Mouse (Mus musculus): Measurements from ENCODE around the gene Zfp646. TPM values are rescaled to one million over a fixed set of nuclear protein-coding genes. Genes with fewer than 3 reads are reported as not detected.
A peak's percentile ranks its signal among the peaks of the same experiment; 100 is the strongest.

Zfp646 gene
- polyA plus RNA-seq, 1 experiment from 2014 or later, result 11.6 TPM

GRCm38 (mm10) chr7:127903971-127904796 is 28.2 kb downstream of the Zfp646 start, which contains the start of gene Bckdk:
Bckdk (plus strand) TSS chr7:127904082.
- Histone ChIP-seq H3K9ac (peak within 1 kb of the TSS; percentile 83), H3K27me3 (peaks cover 5% of the 10 kb centered on the region; the same call in 1 of the 2 replicates), H3K4me1 (peaks cover 12% of the 10 kb centered on the region), H3K27ac (peak within 1 kb of the TSS; percentile 80), H3K4me2 (replicated peaks) (peak within 1 kb of the TSS; percentile 83), H3K9me3 (no peaks in the 10 kb centered on the region), H3K36me3 (peaks cover 40% of the 10 kb centered on the region), H3K4me3 (peak within 1 kb of the TSS; percentile 60)
- ATAC-seq (ENCODE audit: low FRiP score, low read depth), result peak; percentile 91
- WGBS, result 5% methylated on average over 38 of the region's 38 CpGs

GRCm38 (mm10) chr7:127907939-127908338 is 31.9 kb downstream of the Zfp646 start:
- H3K9me3 ChIP-seq, result no peaks in the 10 kb centered on the region
- H3K27ac ChIP-seq, result no peak overlapping the region
- 93% methylated on average over 12 of the region's 12 CpGs for WGBS
- H3K4me3 ChIP-seq, result no peak overlapping the region
- ATAC-seq (ENCODE audit: low FRiP score, low read depth), result no peak
- H3K36me3 ChIP-seq, result peaks cover 50% of the 10 kb centered on the region
- H3K27me3 ChIP-seq, result no peaks in the 10 kb centered on the region
- H3K9ac ChIP-seq, result no peak overlapping the region
- H3K4me1 ChIP-seq, result peaks cover 20% of the 10 kb centered on the region
- no peak overlapping the region for H3K4me2 ChIP-seq (replicated peaks)

GRCm38 (mm10) chr7:127908656-127909055 is 32.6 kb downstream of the Zfp646 start:
- 88% methylated on average over 4 of the region's 4 CpGs for WGBS
- peaks cover 50% of the 10 kb centered on the region for H3K36me3 ChIP-seq

GRCm38 (mm10) chr7:127912190-127912871 is 36.3 kb downstream of the Zfp646 start, which contains the start of gene Kat8:
Kat8 (plus strand) TSS chr7:127912516.
- Histone ChIP-seq H3K4me1 (peaks cover 13% of the 10 kb centered on the region; the same call in 1 of the 2 replicates), H3K9me3 (no peaks in the 10 kb centered on the region), H3K4me3 (peak within 1 kb of the TSS; percentile 93), H3K36me3 (peaks cover 55% of the 10 kb centered on the region), H3K27ac (peak within 1 kb of the TSS; percentile 81), H3K4me2 (replicated peaks) (peak within 1 kb of the TSS; percentile 65), H3K9ac (peak within 1 kb of the TSS; percentile 83), H3K27me3 (no peaks in the 10 kb centered on the region)
- under 1% methylated on average over 40 of the region's 40 CpGs for WGBS
- ATAC-seq (ENCODE audit: low FRiP score, low read depth), result peak; percentile 96

More at GRCm38 (mm10) chr7:127908656-127909055, 32.6 kb downstream of the Zfp646 start:
- no peak for ATAC-seq (ENCODE audit: low FRiP score, low read depth)
- Histone ChIP-seq H3K9ac (no peak overlapping the region), H3K4me1 (peaks cover 26% of the 10 kb centered on the region), H3K4me2 (replicated peaks) (no peak overlapping the region), H3K27me3 (no peaks in the 10 kb centered on the region), H3K27ac (no peak overlapping the region), H3K4me3 (no peak overlapping the region), H3K9me3 (no peaks in the 10 kb centered on the region)

GRCm38 (mm10) chr7:127912938-127913337 is 36.9 kb downstream of the Zfp646 start:
- H3K9ac ChIP-seq, result peak overlapping the region; percentile 83
- H3K9me3 ChIP-seq, result no peaks in the 10 kb centered on the region
- peaks cover 51% of the 10 kb centered on the region for H3K36me3 ChIP-seq
- H3K4me3 ChIP-seq, result peak overlapping the region; percentile 93
- H3K27me3 ChIP-seq, result no peaks in the 10 kb centered on the region
- peaks cover 13% of the 10 kb centered on the region; the same call in 1 of the 2 replicates for H3K4me1 ChIP-seq
- ATAC-seq (ENCODE audit: low FRiP score, low read depth), result no peak
- 0 out of 2 replicates have a peak overlapping the region, but pooled peaks have one; percentile 81 for H3K27ac ChIP-seq
- H3K4me2 ChIP-seq (replicated peaks), result peak overlapping the region; percentile 65
- WGBS, result 25% methylated on average over 4 of the region's 4 CpGs

GRCm38 (mm10) chr7:127915293-127915692 is 39.3 kb downstream of the Zfp646 start:
- H3K36me3 ChIP-seq, result peaks cover 41% of the 10 kb centered on the region
- H3K9me3 ChIP-seq, result no peaks in the 10 kb centered on the region
- H3K4me2 ChIP-seq (replicated peaks), result no peak overlapping the region
- no peak overlapping the region for H3K27ac ChIP-seq
- no peak for ATAC-seq (ENCODE audit: low FRiP score, low read depth)
- H3K4me3 ChIP-seq, result no peak overlapping the region
- H3K27me3 ChIP-seq, result no peaks in the 10 kb centered on the region
- no peak overlapping the region for H3K9ac ChIP-seq
- WGBS, result 91% methylated on average over 12 of the region's 12 CpGs
- H3K4me1 ChIP-seq, result peaks cover 13% of the 10 kb centered on the region; the same call in 1 of the 2 replicates

- H3K9ac ChIP-seq, result no peak overlapping the region
- 53% methylated on average over 3 of the region's 3 CpGs for WGBS
- H3K9me3 ChIP-seq, result no peaks in the 10 kb centered on the region
- no peaks in the 10 kb centered on the region for H3K27me3 ChIP-seq
- H3K4me1 ChIP-seq, result peaks cover 3% of the 10 kb centered on the region; the same call in 1 of the 2 replicates
- no peak for ATAC-seq (ENCODE audit: low FRiP score, low read depth)
- H3K4me2 ChIP-seq (replicated peaks), result no peak overlapping the region
- H3K27ac ChIP-seq, result no peak overlapping the region
- no peak overlapping the region for H3K4me3 ChIP-seq
- peaks cover 69% of the 10 kb centered on the region for H3K36me3 ChIP-seq
These were observed 42.2 kb downstream of the Zfp646 start for GRCm38 (mm10) chr7:127918203-127918602.

GRCm38 (mm10) chr7:127919290-127919689 is 43.3 kb downstream of the Zfp646 start:
- 83% methylated on average over 7 of the region's 7 CpGs for WGBS
- H3K36me3 ChIP-seq, result peaks cover 76% of the 10 kb centered on the region
- ATAC-seq (ENCODE audit: low FRiP score, low read depth), result no peak

GRCm38 (mm10) chr7:127921516-127921915 is 45.5 kb downstream of the Zfp646 start:
- 63% methylated on average over 8 of the region's 8 CpGs for WGBS
- no peak overlapping the region for H3K27ac ChIP-seq
- ATAC-seq (ENCODE audit: low FRiP score, low read depth), result no peak
- no peak overlapping the region for H3K4me3 ChIP-seq
- no peaks in the 10 kb centered on the region for H3K9me3 ChIP-seq
- peaks cover 78% of the 10 kb centered on the region for H3K36me3 ChIP-seq
- no peaks in the 10 kb centered on the region for H3K4me1 ChIP-seq
- H3K9ac ChIP-seq, result no peak overlapping the region
- H3K4me2 ChIP-seq (replicated peaks), result no peak overlapping the region
- H3K27me3 ChIP-seq, result no peaks in the 10 kb centered on the region

More at GRCm38 (mm10) chr7:127919290-127919689, 43.3 kb downstream of the Zfp646 start:
- H3K4me3 ChIP-seq, result no peak overlapping the region
- H3K27me3 ChIP-seq, result no peaks in the 10 kb centered on the region
- H3K27ac ChIP-seq, result no peak overlapping the region
- no peaks in the 10 kb centered on the region for H3K4me1 ChIP-seq
- H3K4me2 ChIP-seq (replicated peaks), result no peak overlapping the region
- H3K9me3 ChIP-seq, result no peaks in the 10 kb centered on the region
- no peak overlapping the region for H3K9ac ChIP-seq

- WGBS, result 80% methylated on average over 6 of the region's 6 CpGs
- no peak for ATAC-seq (ENCODE audit: low FRiP score, low read depth)
- Histone ChIP-seq H3K4me2 (replicated peaks) (no peak overlapping the region), H3K27ac (no peak overlapping the region), H3K9me3 (no peaks in the 10 kb centered on the region), H3K27me3 (peaks cover 4% of the 10 kb centered on the region), H3K4me1 (no peaks in the 10 kb centered on the region), H3K4me3 (no peak overlapping the region), H3K9ac (no peak overlapping the region), H3K36me3 (peaks cover 77% of the 10 kb centered on the region)
These were observed 46.6 kb downstream of the Zfp646 start for GRCm38 (mm10) chr7:127922451-127923275.

- H3K27ac ChIP-seq, result no peak overlapping the region
- no peak for ATAC-seq (ENCODE audit: low FRiP score, low read depth)
- H3K36me3 ChIP-seq, result peaks cover 72% of the 10 kb centered on the region
- WGBS, result 88% methylated on average over 5 of the region's 5 CpGs
- H3K27me3 ChIP-seq, result peaks cover 14% of the 10 kb centered on the region
- no peak overlapping the region for H3K4me3 ChIP-seq
- peaks cover 2% of the 10 kb centered on the region; the same call in 1 of the 2 replicates for H3K4me1 ChIP-seq
- no peak overlapping the region for H3K4me2 ChIP-seq (replicated peaks)
- no peaks in the 10 kb centered on the region for H3K9me3 ChIP-seq
- no peak overlapping the region for H3K9ac ChIP-seq
These were observed 47.7 kb downstream of the Zfp646 start for GRCm38 (mm10) chr7:127923714-127924113.

All from limb, embryonic 13.5 days (tissue).